Mouse (Mus musculus): Measurements from ENCODE around the gene Dusp3. TPM values are rescaled to one million over a fixed set of nuclear protein-coding genes. Genes with fewer than 3 reads are reported as not detected.
"Not testable (repeated sequence)": the region's sequence is repeated elsewhere in the genome, so short reads cannot be mapped to it uniquely, and the experiment has no call there.

Gene Dusp3
- polyA plus RNA-seq, 1 experiment from 2014 or later = 11.4 TPM

- H3K27ac ChIP-seq (ENCODE audit: low read depth, low read length) = no peak overlapping the region
- ATAC-seq (ENCODE audit: low FRiP score) = no peak
- no peak for DNase-seq (ENCODE audit: low spot score)
- H3K4me2 ChIP-seq (replicated peaks; ENCODE audit: low read depth, low read length) = no peak overlapping the region
- 81% methylated on average over 3 of the region's 3 CpGs for WGBS
- H3K4me3 ChIP-seq (ENCODE audit: low read depth, low read length) = no peak overlapping the region
- H3K9me3 ChIP-seq (ENCODE audit: control insufficient read depth, low read length) = no peaks in the 10 kb centered on the region
- no peaks in the 10 kb centered on the region for H3K27me3 ChIP-seq (ENCODE audit: control insufficient read depth, insufficient read depth, low read length)
- H3K36me3 ChIP-seq (ENCODE audit: control insufficient read depth, insufficient read depth, low read length) = no peaks in the 10 kb centered on the region
- no peaks in the 10 kb centered on the region for H3K4me1 ChIP-seq (replicated peaks; ENCODE audit: control insufficient read depth, insufficient read depth, low read length)
- H3K9ac ChIP-seq (ENCODE audit: low read depth, low read length) = no peak overlapping the region
Measured at GRCm38 (mm10) chr11:101991813-101992212, 5.0 kb upstream of the Dusp3 start.

- H3K9me3 ChIP-seq (ENCODE audit: control insufficient read depth, low read length) = no peaks in the 10 kb centered on the region
- no peak overlapping the region for H3K4me2 ChIP-seq (replicated peaks; ENCODE audit: low read depth, low read length)
- H3K4me3 ChIP-seq (ENCODE audit: low read depth, low read length) = no peak overlapping the region
- no peaks in the 10 kb centered on the region for H3K4me1 ChIP-seq (replicated peaks; ENCODE audit: control insufficient read depth, insufficient read depth, low read length)
- no peak overlapping the region for H3K9ac ChIP-seq (ENCODE audit: low read depth, low read length)
- no peak overlapping the region for H3K27ac ChIP-seq (ENCODE audit: low read depth, low read length)
- ATAC-seq (ENCODE audit: low FRiP score) = no peak
- WGBS = 90% methylated on average over 3 of the region's 3 CpGs
- no peaks in the 10 kb centered on the region for H3K36me3 ChIP-seq (ENCODE audit: control insufficient read depth, insufficient read depth, low read length)
- no peaks in the 10 kb centered on the region for H3K27me3 ChIP-seq (ENCODE audit: control insufficient read depth, insufficient read depth, low read length)
- DNase-seq (ENCODE audit: low spot score) = no peak
Measured at GRCm38 (mm10) chr11:101990244-101990643, 3.4 kb upstream of the Dusp3 start.

- Histone ChIP-seq H3K9ac (ENCODE audit: low read depth, low read length) (no peak overlapping the region), H3K27me3 (ENCODE audit: control insufficient read depth, insufficient read depth, low read length) (no peaks in the 10 kb centered on the region; the same call in 1 of the 2 replicates), H3K4me1 (replicated peaks; ENCODE audit: control insufficient read depth, insufficient read depth, low read length) (no peaks in the 10 kb centered on the region), H3K9me3 (ENCODE audit: control insufficient read depth, low read length) (no peaks in the 10 kb centered on the region), H3K27ac (ENCODE audit: low read depth, low read length) (no peak overlapping the region), H3K4me2 (replicated peaks; ENCODE audit: low read depth, low read length) (no peak overlapping the region), H3K4me3 (ENCODE audit: low read depth, low read length) (no peak overlapping the region), H3K36me3 (ENCODE audit: control insufficient read depth, insufficient read depth, low read length) (no peaks in the 10 kb centered on the region)
- 9% methylated on average over 10 of the region's 10 CpGs for WGBS
- DNase-seq (ENCODE audit: low spot score) (peak; percentile 91), ATAC-seq (ENCODE audit: low FRiP score) (no peak)
Measured at GRCm38 (mm10) chr11:101985990-101986389, 823 bp downstream of the Dusp3 start.

GRCm38 (mm10) chr11:101985450-101985849 is 1.4 kb downstream of the Dusp3 start:
- H3K9me3 ChIP-seq (ENCODE audit: control insufficient read depth, low read length); H3K27me3 ChIP-seq (ENCODE audit: control insufficient read depth, insufficient read depth, low read length); DNase-seq (ENCODE audit: low spot score); H3K4me1 ChIP-seq (replicated peaks; ENCODE audit: control insufficient read depth, insufficient read depth, low read length); H3K27ac ChIP-seq (ENCODE audit: low read depth, low read length); H3K9ac ChIP-seq (ENCODE audit: low read depth, low read length); H3K4me3 ChIP-seq (ENCODE audit: low read depth, low read length); ATAC-seq (ENCODE audit: low FRiP score); H3K36me3 ChIP-seq (ENCODE audit: control insufficient read depth, insufficient read depth, low read length); H3K4me2 ChIP-seq (replicated peaks; ENCODE audit: low read depth, low read length): not testable (repeated sequence)
- 77% methylated on average over 6 of the region's 6 CpGs for WGBS

GRCm38 (mm10) chr11:101984054-101985025 is 2.5 kb downstream of the Dusp3 start, which contains the start of gene Cfap97d1:
Cfap97d1 (plus strand) TSS chr11:101984279.
- 2% methylated on average over 64 of the region's 71 CpGs for WGBS
- peak within 1 kb of the TSS; percentile 99 for H3K4me2 ChIP-seq (replicated peaks; ENCODE audit: low read depth, low read length)
- H3K27ac ChIP-seq (ENCODE audit: low read depth, low read length) = peak within 1 kb of the TSS; percentile 27; the same call in 1 of the 2 replicates
- H3K9me3 ChIP-seq (ENCODE audit: control insufficient read depth, low read length) = no peaks in the 10 kb centered on the region
- ATAC-seq (ENCODE audit: low FRiP score) = peak; percentile 70
- H3K27me3 ChIP-seq (ENCODE audit: control insufficient read depth, insufficient read depth, low read length) = no peaks in the 10 kb centered on the region; the same call in 1 of the 2 replicates
- peak within 1 kb of the TSS; percentile 45 for H3K4me3 ChIP-seq (ENCODE audit: low read depth, low read length)
- H3K36me3 ChIP-seq (ENCODE audit: control insufficient read depth, insufficient read depth, low read length) = no peaks in the 10 kb centered on the region
- H3K9ac ChIP-seq (ENCODE audit: low read depth, low read length) = peak within 1 kb of the TSS; percentile 57
- DNase-seq (ENCODE audit: low spot score) = peak; percentile 93
- H3K4me1 ChIP-seq (replicated peaks; ENCODE audit: control insufficient read depth, insufficient read depth, low read length) = no peaks in the 10 kb centered on the region

- Histone ChIP-seq H3K9ac (ENCODE audit: low read depth, low read length) (no peak overlapping the region), H3K4me1 (replicated peaks; ENCODE audit: control insufficient read depth, insufficient read depth, low read length) (no peaks in the 10 kb centered on the region), H3K36me3 (ENCODE audit: control insufficient read depth, insufficient read depth, low read length) (no peaks in the 10 kb centered on the region), H3K9me3 (ENCODE audit: control insufficient read depth, low read length) (no peaks in the 10 kb centered on the region), H3K27ac (ENCODE audit: low read depth, low read length) (no peak overlapping the region), H3K4me3 (ENCODE audit: low read depth, low read length) (no peak overlapping the region), H3K4me2 (replicated peaks; ENCODE audit: low read depth, low read length) (no peak overlapping the region), H3K27me3 (ENCODE audit: control insufficient read depth, insufficient read depth, low read length) (no peaks in the 10 kb centered on the region; the same call in 1 of the 2 replicates)
- 75% methylated on average over 10 of the region's 10 CpGs for WGBS
- ATAC-seq (ENCODE audit: low FRiP score) (no peak), DNase-seq (ENCODE audit: low spot score) (no peak)
Measured at GRCm38 (mm10) chr11:101983431-101983921, 3.3 kb downstream of the Dusp3 start.

GRCm38 (mm10) chr11:101982981-101983411 is 3.8 kb downstream of the Dusp3 start:
- DNase-seq (ENCODE audit: low spot score) = no peak
- Histone ChIP-seq H3K4me1 (replicated peaks; ENCODE audit: control insufficient read depth, insufficient read depth, low read length) (no peaks in the 10 kb centered on the region), H3K36me3 (ENCODE audit: control insufficient read depth, insufficient read depth, low read length) (no peaks in the 10 kb centered on the region), H3K27me3 (ENCODE audit: control insufficient read depth, insufficient read depth, low read length) (no peaks in the 10 kb centered on the region; the same call in 1 of the 2 replicates), H3K4me2 (replicated peaks; ENCODE audit: low read depth, low read length) (no peak overlapping the region), H3K27ac (ENCODE audit: low read depth, low read length) (no peak overlapping the region), H3K4me3 (ENCODE audit: low read depth, low read length) (no peak overlapping the region), H3K9me3 (ENCODE audit: control insufficient read depth, low read length) (no peaks in the 10 kb centered on the region), H3K9ac (ENCODE audit: low read depth, low read length) (no peak overlapping the region)
- 52% methylated on average over 6 of the region's 6 CpGs for WGBS
- no peak for ATAC-seq (ENCODE audit: low FRiP score)

GRCm38 (mm10) chr11:101981850-101982249 is 5.0 kb downstream of the Dusp3 start:
- Histone ChIP-seq H3K27me3 (ENCODE audit: control insufficient read depth, insufficient read depth, low read length) (no peaks in the 10 kb centered on the region; the same call in 1 of the 2 replicates), H3K4me3 (ENCODE audit: low read depth, low read length) (no peak overlapping the region), H3K4me1 (replicated peaks; ENCODE audit: control insufficient read depth, insufficient read depth, low read length) (no peaks in the 10 kb centered on the region), H3K9ac (ENCODE audit: low read depth, low read length) (no peak overlapping the region), H3K9me3 (ENCODE audit: control insufficient read depth, low read length) (no peaks in the 10 kb centered on the region), H3K36me3 (ENCODE audit: control insufficient read depth, insufficient read depth, low read length) (no peaks in the 10 kb centered on the region), H3K27ac (ENCODE audit: low read depth, low read length) (no peak overlapping the region), H3K4me2 (replicated peaks; ENCODE audit: low read depth, low read length) (no peak overlapping the region)
- DNase-seq (ENCODE audit: low spot score) = no peak
- no peak for ATAC-seq (ENCODE audit: low FRiP score)
- 81% methylated on average over 11 of the region's 12 CpGs for WGBS

All from hindbrain, embryonic 11.5 days (tissue).